Mouse (Mus musculus): Measurements from ENCODE around the gene Sar1a. TPM values are rescaled to one million over a fixed set of nuclear protein-coding genes. Genes with fewer than 3 reads are reported as not detected.
A peak's percentile ranks its signal among the peaks of the same experiment; 100 is the strongest.

Sar1a gene
- total RNA-seq, 2 experiments from 2014 or later, result 117 to 124 TPM

- H3K27ac ChIP-seq, result no peak overlapping the region
- DNase-seq (ENCODE audit: low spot score in 2 of 2), result no peak
- H3K4me3 ChIP-seq, result no peak overlapping the region
- TF ChIP-seq CTCF (conservative IDR thresholded peaks at IDR 0.05), result no peak
Measured at GRCm38 (mm10) chr10:61717406-61718296, 37.6 kb downstream of the Sar1a start.

- DNase-seq (ENCODE audit: low spot score in 2 of 2), result no peak
- H3K4me3 ChIP-seq, result no peak overlapping the region
- TF ChIP-seq CTCF (conservative IDR thresholded peaks at IDR 0.05), result no peak
- H3K27ac ChIP-seq, result no peak overlapping the region
Measured at GRCm38 (mm10) chr10:61720331-61720730, 40.2 kb downstream of the Sar1a start.

GRCm38 (mm10) chr10:61722215-61722614 is 42.1 kb downstream of the Sar1a start:
- TF ChIP-seq CTCF (conservative IDR thresholded peaks at IDR 0.05), result no peak
- no peak for DNase-seq (ENCODE audit: low spot score in 2 of 2)
- Histone ChIP-seq H3K4me3 (no peak overlapping the region), H3K27ac (no peak overlapping the region)

- DNase-seq (ENCODE audit: low spot score in 2 of 2), result no peak
- TF ChIP-seq CTCF (conservative IDR thresholded peaks at IDR 0.05), result no peak
Measured at GRCm38 (mm10) chr10:61723271-61723670, 43.2 kb downstream of the Sar1a start.

GRCm38 (mm10) chr10:61729181-61729580 is 49.1 kb downstream of the Sar1a start:
- Histone ChIP-seq H3K27ac (no peak overlapping the region), H3K4me3 (no peak overlapping the region)
- DNase-seq (ENCODE audit: low spot score in 2 of 2), result peak; percentile 50 to 60
- TF ChIP-seq CTCF (conservative IDR thresholded peaks at IDR 0.05), result no peak; the same call in 1 of the 2 replicates

More at GRCm38 (mm10) chr10:61723271-61723670, 43.2 kb downstream of the Sar1a start:
- no peak overlapping the region for H3K4me3 ChIP-seq
- H3K27ac ChIP-seq, result no peak overlapping the region

GRCm38 (mm10) chr10:61730171-61730570 is 50.1 kb downstream of the Sar1a start:
- TF ChIP-seq CTCF (conservative IDR thresholded peaks at IDR 0.05), result no peak; the same call in 1 of the 2 replicates
- no peak overlapping the region for H3K4me3 ChIP-seq
- H3K27ac ChIP-seq, result no peak overlapping the region
- no peak for DNase-seq (ENCODE audit: low spot score in 2 of 2)

GRCm38 (mm10) chr10:61734377-61734776 is 54.3 kb downstream of the Sar1a start:
- peak; percentile 86 for TF ChIP-seq CTCF (conservative IDR thresholded peaks at IDR 0.05)
- no peak overlapping the region for H3K27ac ChIP-seq
- DNase-seq (ENCODE audit: low spot score in 2 of 2), result no peak
- H3K4me3 ChIP-seq, result no peak overlapping the region

GRCm38 (mm10) chr10:61736671-61737078 is 56.6 kb downstream of the Sar1a start:
- no peak overlapping the region for H3K27ac ChIP-seq
- H3K4me3 ChIP-seq, result no peak overlapping the region
- DNase-seq (ENCODE audit: low spot score in 2 of 2), result no peak
- no peak for TF ChIP-seq CTCF (conservative IDR thresholded peaks at IDR 0.05)

- H3K27ac ChIP-seq, result no peak overlapping the region
- no peak for DNase-seq (ENCODE audit: low spot score in 2 of 2)
- no peak overlapping the region for H3K4me3 ChIP-seq
- no peak for TF ChIP-seq CTCF (conservative IDR thresholded peaks at IDR 0.05)
Measured at GRCm38 (mm10) chr10:61737537-61737936, 57.4 kb downstream of the Sar1a start.

GRCm38 (mm10) chr10:61738126-61738525 is 58.0 kb downstream of the Sar1a start:
- no peak for DNase-seq (ENCODE audit: low spot score in 2 of 2)
- no peak overlapping the region for H3K4me3 ChIP-seq
- no peak overlapping the region for H3K27ac ChIP-seq
- no peak for TF ChIP-seq CTCF (conservative IDR thresholded peaks at IDR 0.05)

GRCm38 (mm10) chr10:61741306-61741705 is 61.2 kb downstream of the Sar1a start:
- Histone ChIP-seq H3K4me3 (no peak overlapping the region), H3K27ac (no peak overlapping the region)
- DNase-seq (ENCODE audit: low spot score in 2 of 2), result no peak
- TF ChIP-seq CTCF (conservative IDR thresholded peaks at IDR 0.05), result no peak

GRCm38 (mm10) chr10:61741873-61742272 is 61.8 kb downstream of the Sar1a start:
- DNase-seq (ENCODE audit: low spot score in 2 of 2), result no peak
- Histone ChIP-seq H3K27ac (no peak overlapping the region), H3K4me3 (no peak overlapping the region)
- peak; percentile 44 for TF ChIP-seq CTCF (conservative IDR thresholded peaks at IDR 0.05)

- no peak for DNase-seq (ENCODE audit: low spot score in 2 of 2)
- TF ChIP-seq CTCF (conservative IDR thresholded peaks at IDR 0.05), result no peak
- Histone ChIP-seq H3K4me3 (no peak overlapping the region), H3K27ac (no peak overlapping the region)
Measured at GRCm38 (mm10) chr10:61742336-61742735, 62.2 kb downstream of the Sar1a start.

Other genes starting within 250 kb of the Sar1a start
- 10 to 100 TPM; 47.6 to 57.0 TPM for gene Eif4ebp2, start 227.6 kb upstream of the Sar1a start, total RNA-seq (2021)
- 10 to 100 TPM; 21.4 to 24.4 TPM for gene Lrrc20, start 204.5 kb upstream of the Sar1a start, total RNA-seq (2021)
- 1 to 10 TPM; 4.0 to 4.7 TPM for gene Npffr1, start 84.8 kb upstream of the Sar1a start, total RNA-seq (2021)
- gene Ppa1, start 31.7 kb upstream of the Sar1a start, total RNA-seq (2021), result 10 to 100 TPM; 96.5 to 98.5 TPM
- gene Tysnd1, start 15.2 kb downstream of the Sar1a start, total RNA-seq (2021), result 10 to 100 TPM; 23.3 to 23.8 TPM
- 1 to 10 TPM; 7.1 to 7.8 TPM for gene Aifm2, start 35.0 kb downstream of the Sar1a start, total RNA-seq (2021)
- gene H2afy2, start 103.8 kb downstream of the Sar1a start, total RNA-seq (2021), result 10 to 100 TPM; 14.3 to 14.7 TPM

Measured in layer of hippocampus, adult 2 months (tissue).